Mouse (Mus musculus): ENCODE measurements around the gene Bmt2. TPM values are rescaled to one million over a fixed set of nuclear protein-coding genes. Genes with fewer than 3 reads are reported as not detected.

Bmt2 gene
- polyA plus RNA-seq, 2 experiments = 12.5 to 18.6 TPM

DNA sequence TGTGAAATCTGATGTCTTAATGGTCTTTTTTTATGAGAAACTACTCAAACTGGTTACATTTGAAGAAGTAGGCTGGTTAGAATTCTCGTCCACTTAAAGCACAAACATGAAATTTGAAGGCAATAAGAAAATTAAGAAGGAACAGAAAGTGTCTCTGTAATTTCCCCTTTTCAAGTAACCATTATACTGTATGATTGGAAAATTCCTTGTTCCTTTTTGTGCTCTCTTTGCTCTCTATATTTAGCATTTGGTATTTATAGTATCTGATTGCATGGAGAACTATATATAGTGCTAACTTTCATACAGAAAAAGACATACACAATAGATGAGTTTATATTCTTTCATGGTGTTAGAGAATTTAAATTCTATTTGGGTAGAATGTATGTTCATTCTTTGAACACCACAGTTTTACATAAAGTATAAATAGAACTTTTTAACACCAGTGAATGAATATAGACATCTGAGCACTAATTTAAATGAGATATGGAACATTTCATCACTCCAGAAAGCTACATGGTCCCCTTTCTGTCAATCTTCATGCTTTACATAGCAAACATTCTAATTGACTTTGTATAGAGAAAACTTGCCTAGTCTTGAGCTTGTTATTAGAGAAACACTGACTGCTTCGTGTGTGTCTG lies 14.0 kb upstream of the Bmt2 start:
- H3K27ac ChIP-seq (replicated peaks; ENCODE audit: low read depth, low read length) = no peak overlapping the region
- no peaks in the 10 kb centered on the region for H3K4me1 ChIP-seq (ENCODE audit: control insufficient read depth, insufficient read depth, low read length)
- no peak overlapping the region for H3K9ac ChIP-seq (ENCODE audit: low read depth, low read length, severe bottlenecking)
- WGBS = 71% methylated on average over 2 of the region's 2 CpGs
- H3K36me3 ChIP-seq (ENCODE audit: control insufficient read depth, insufficient read depth, low read length) = no peaks in the 10 kb centered on the region
- no peaks in the 10 kb centered on the region for H3K27me3 ChIP-seq (ENCODE audit: control insufficient read depth, insufficient read depth, low read length)
- no peak for TF ChIP-seq POLR2A (IDR thresholded peaks at IDR 0.05; ENCODE audit: borderline replicate concordance, extremely low read depth, insufficient read depth, insufficient read length)
- no peak overlapping the region for H3K4me3 ChIP-seq (replicated peaks; ENCODE audit: low read length)
- DNase-seq (ENCODE audit: low spot score) = no peak
- no peaks in the 10 kb centered on the region for H3K9me3 ChIP-seq (ENCODE audit: control insufficient read depth, low read length)
- no peak for ATAC-seq (ENCODE audit: low FRiP score, low read depth)
- H3K4me2 ChIP-seq (replicated peaks; ENCODE audit: low read depth, low read length, severe bottlenecking) = no peak overlapping the region

DNA sequence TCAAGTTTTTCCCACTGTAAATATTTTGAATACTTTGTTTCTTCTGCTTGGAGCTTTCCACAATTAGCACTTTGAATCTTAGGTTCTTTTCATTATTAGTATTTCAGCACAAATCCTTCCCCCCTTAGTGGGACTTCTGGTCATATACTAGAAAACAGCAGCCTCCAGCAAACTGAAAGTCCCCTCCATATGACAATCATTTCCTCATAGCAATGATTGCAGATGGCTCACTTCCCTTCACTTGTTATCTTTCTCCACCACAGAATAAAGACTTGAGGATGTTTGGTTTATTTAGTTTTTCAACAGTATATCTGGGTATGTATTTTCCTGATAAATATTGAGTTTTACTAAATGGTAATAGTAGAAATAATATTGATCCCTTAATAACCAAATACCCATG lies 12.6 kb upstream of the Bmt2 start:
- Histone ChIP-seq H3K4me1 (ENCODE audit: control insufficient read depth, insufficient read depth, low read length) (no peaks in the 10 kb centered on the region), H3K9me3 (ENCODE audit: control insufficient read depth, low read length) (no peaks in the 10 kb centered on the region), H3K4me3 (replicated peaks; ENCODE audit: low read length) (no peak overlapping the region), H3K36me3 (ENCODE audit: control insufficient read depth, insufficient read depth, low read length) (no peaks in the 10 kb centered on the region), H3K27ac (replicated peaks; ENCODE audit: low read depth, low read length) (no peak overlapping the region), H3K27me3 (ENCODE audit: control insufficient read depth, insufficient read depth, low read length) (no peaks in the 10 kb centered on the region), H3K4me2 (replicated peaks; ENCODE audit: low read depth, low read length, severe bottlenecking) (no peak overlapping the region), H3K9ac (ENCODE audit: low read depth, low read length, severe bottlenecking) (no peak overlapping the region)
- no peak for TF ChIP-seq POLR2A (IDR thresholded peaks at IDR 0.05; ENCODE audit: borderline replicate concordance, extremely low read depth, insufficient read depth, insufficient read length)
- ATAC-seq (ENCODE audit: low FRiP score, low read depth) (no peak), DNase-seq (ENCODE audit: low spot score) (no peak)

DNA sequence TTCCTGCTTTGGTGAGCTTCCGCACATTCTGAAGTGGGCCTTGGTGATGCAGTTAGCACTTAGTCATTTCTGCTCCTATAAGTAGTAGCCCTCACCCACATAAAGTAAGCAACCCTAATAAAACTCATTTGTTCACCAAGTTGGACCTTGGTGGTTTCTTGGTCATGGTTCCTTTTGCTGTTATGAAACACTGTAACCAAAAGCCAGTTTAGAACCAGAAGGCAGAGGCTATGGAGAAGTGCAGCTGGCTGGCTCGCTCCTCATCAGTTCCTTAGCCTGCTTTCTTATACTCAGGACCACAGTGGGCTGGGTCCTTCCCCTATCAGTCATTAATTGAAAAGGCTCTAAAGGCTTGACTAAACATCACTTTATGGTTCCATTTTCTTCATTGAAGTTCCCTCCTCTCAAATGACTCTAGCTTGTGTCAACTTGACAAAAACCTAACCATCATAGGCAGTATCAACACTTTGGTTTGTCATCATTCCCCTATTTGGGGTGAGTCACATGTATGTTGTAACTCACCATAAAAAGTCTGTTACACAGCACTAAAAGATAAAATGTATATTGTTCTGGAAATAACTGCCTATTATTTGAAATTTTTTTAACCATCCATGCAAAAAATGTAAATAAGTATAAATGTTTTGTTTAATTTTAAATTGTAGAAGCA lies 6.3 kb upstream of the Bmt2 start:
- no peak overlapping the region for H3K9ac ChIP-seq (ENCODE audit: low read depth, low read length, severe bottlenecking)
- no peaks in the 10 kb centered on the region for H3K27me3 ChIP-seq (ENCODE audit: control insufficient read depth, insufficient read depth, low read length)
- DNase-seq (ENCODE audit: low spot score) (no peak), ATAC-seq (ENCODE audit: low FRiP score, low read depth) (no peak)
- no peaks in the 10 kb centered on the region for H3K4me1 ChIP-seq (ENCODE audit: control insufficient read depth, insufficient read depth, low read length)
- H3K4me3 ChIP-seq (replicated peaks; ENCODE audit: low read length) = no peak overlapping the region
- H3K36me3 ChIP-seq (ENCODE audit: control insufficient read depth, insufficient read depth, low read length) = no peaks in the 10 kb centered on the region
- H3K27ac ChIP-seq (replicated peaks; ENCODE audit: low read depth, low read length) = no peak overlapping the region
- no peak for TF ChIP-seq POLR2A (IDR thresholded peaks at IDR 0.05; ENCODE audit: borderline replicate concordance, extremely low read depth, insufficient read depth, insufficient read length)
- H3K4me2 ChIP-seq (replicated peaks; ENCODE audit: low read depth, low read length, severe bottlenecking) = no peak overlapping the region
- H3K9me3 ChIP-seq (ENCODE audit: control insufficient read depth, low read length) = no peaks in the 10 kb centered on the region
- 90% methylated on average over 2 of the region's 2 CpGs for WGBS

DNA sequence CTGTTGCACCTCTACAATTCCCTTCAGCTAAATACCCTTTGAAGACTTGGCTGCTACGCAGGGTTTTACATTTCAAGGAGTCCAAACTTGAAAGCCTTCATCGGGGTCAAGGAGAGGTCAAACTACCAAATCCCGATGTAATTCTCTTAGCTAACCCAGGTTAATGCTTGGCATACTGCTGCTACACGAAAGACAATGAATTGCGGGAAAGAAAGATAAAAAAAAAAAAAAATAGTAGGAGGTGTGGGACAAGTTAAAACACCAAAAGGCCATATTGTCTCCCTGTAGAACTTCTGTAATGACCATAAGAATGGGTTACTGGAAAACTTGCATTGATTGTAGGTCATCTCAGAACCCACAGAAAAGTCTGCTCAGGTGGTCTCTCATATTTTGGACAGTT lies 583 bp upstream of the Bmt2 start:
- no peaks in the 10 kb centered on the region for H3K9me3 ChIP-seq (ENCODE audit: control insufficient read depth, low read length)
- peak overlapping the region; percentile 92 for H3K4me3 ChIP-seq (replicated peaks; ENCODE audit: low read length)
- peak overlapping the region; percentile 94 for H3K27ac ChIP-seq (replicated peaks; ENCODE audit: low read depth, low read length)
- 10% methylated on average over 5 of the region's 5 CpGs for WGBS
- no peak for TF ChIP-seq POLR2A (IDR thresholded peaks at IDR 0.05; ENCODE audit: borderline replicate concordance, extremely low read depth, insufficient read depth, insufficient read length)
- H3K27me3 ChIP-seq (ENCODE audit: control insufficient read depth, insufficient read depth, low read length) = no peaks in the 10 kb centered on the region
- no peaks in the 10 kb centered on the region for H3K36me3 ChIP-seq (ENCODE audit: control insufficient read depth, insufficient read depth, low read length)
- peak overlapping the region; percentile 40; the same call in 1 of the 2 replicates for H3K9ac ChIP-seq (ENCODE audit: low read depth, low read length, severe bottlenecking)
- DNase-seq (ENCODE audit: low spot score) = no peak
- ATAC-seq (ENCODE audit: low FRiP score, low read depth) = no peak
- H3K4me2 ChIP-seq (replicated peaks; ENCODE audit: low read depth, low read length, severe bottlenecking) = peak overlapping the region; percentile 81
- H3K4me1 ChIP-seq (ENCODE audit: control insufficient read depth, insufficient read depth, low read length) = peaks cover 6% of the 10 kb centered on the region; the same call in 1 of the 2 replicates

DNA sequence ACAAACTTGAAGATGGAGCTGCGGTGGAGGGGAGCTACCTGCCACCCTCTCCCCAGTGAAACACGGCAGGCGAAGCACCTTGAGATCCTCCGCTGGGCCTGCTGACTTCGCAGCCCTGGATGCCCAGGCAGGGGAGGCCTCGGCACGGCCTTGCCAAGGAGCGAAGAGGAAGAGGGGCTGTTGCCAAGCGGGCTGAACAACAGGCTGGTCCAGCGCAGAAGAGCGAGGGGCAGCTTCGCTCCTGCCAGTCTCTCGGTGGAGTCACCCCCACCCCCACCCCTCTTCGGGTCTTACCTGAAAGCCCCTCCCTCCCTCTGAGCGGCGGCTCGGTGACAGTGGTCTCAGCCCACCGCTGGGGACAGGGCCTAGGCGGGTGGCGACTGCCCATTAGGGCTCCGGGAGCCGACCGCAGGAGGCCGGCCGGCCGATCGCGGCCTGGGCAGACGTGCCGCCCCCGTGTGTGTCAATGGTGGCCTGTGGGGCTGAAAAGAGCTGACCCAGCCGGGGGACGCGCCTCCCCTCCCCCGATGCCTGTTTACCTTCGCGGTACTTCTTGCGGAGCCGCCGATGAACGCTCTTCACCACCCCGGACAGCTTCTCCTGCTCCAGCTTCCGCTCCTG lies 515 bp downstream of the Bmt2 start:
- H3K9me3 ChIP-seq (ENCODE audit: control insufficient read depth, low read length) = no peaks in the 10 kb centered on the region
- H3K4me3 ChIP-seq (replicated peaks; ENCODE audit: low read length) = peak overlapping the region; percentile 92
- H3K36me3 ChIP-seq (ENCODE audit: control insufficient read depth, insufficient read depth, low read length) = no peaks in the 10 kb centered on the region
- H3K4me1 ChIP-seq (ENCODE audit: control insufficient read depth, insufficient read depth, low read length) = peaks cover 6% of the 10 kb centered on the region; the same call in 1 of the 2 replicates
- WGBS = 1% methylated on average over 26 of the region's 43 CpGs
- no peaks in the 10 kb centered on the region for H3K27me3 ChIP-seq (ENCODE audit: control insufficient read depth, insufficient read depth, low read length)
- H3K27ac ChIP-seq (replicated peaks; ENCODE audit: low read depth, low read length) = peak overlapping the region; percentile 94
- DNase-seq (ENCODE audit: low spot score) (peak; percentile 34), ATAC-seq (ENCODE audit: low FRiP score, low read depth) (peak; percentile 69)
- TF ChIP-seq POLR2A (IDR thresholded peaks at IDR 0.05; ENCODE audit: borderline replicate concordance, extremely low read depth, insufficient read depth, insufficient read length) = no peak
- H3K9ac ChIP-seq (ENCODE audit: low read depth, low read length, severe bottlenecking) = peak overlapping the region; percentile 92
- H3K4me2 ChIP-seq (replicated peaks; ENCODE audit: low read depth, low read length, severe bottlenecking) = peak overlapping the region; percentile 81
